Mouse (Mus musculus): Measurements from ENCODE around the gene Gpank1.

The Gpank1 gene

DNA sequence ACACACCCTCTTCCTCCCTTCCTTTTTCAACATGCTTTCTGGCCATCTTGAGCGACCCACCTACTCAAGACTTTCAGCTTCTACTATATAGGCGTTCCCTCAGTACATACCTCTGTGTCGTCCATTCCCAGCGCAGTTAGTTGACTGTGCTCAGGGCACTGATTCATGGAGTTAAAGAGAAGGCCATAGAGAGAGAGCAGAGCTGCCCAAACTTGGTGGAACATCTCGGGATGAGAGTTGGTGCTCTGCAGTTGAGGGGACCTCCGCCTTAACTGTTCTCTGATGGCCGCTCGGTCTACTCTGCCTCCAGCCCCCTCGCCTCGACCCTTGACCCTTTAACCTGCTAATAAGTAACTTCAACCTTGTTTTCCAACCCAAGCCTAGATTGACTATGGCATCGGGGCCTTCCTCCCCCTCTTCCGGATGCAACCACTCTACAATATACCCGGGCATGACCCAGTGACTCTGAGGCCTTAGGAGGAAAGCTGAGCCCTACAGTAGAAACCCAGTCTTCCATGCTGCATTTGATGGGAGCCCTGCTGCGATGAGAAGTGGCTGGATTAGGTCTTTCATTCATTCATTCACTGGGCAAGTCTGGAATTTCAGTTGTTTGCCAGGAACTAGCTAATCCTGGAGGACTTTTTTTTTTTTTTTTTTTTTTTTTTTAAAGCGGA lies 10.4 kb downstream of the Gpank1 start, which contains the start of gene Apom:
Apom (minus strand) TSS at position 551 of the 674 bp plus-strand sequence.
- no peak for DNase-seq (ENCODE audit: low read depth, low spot score)

- DNase-seq (ENCODE audit: low read depth, low spot score) = no peak
Observed at GRCm38 (mm10) chr17:35132174-35132560, 10.9 kb downstream of the Gpank1 start.

DNA sequence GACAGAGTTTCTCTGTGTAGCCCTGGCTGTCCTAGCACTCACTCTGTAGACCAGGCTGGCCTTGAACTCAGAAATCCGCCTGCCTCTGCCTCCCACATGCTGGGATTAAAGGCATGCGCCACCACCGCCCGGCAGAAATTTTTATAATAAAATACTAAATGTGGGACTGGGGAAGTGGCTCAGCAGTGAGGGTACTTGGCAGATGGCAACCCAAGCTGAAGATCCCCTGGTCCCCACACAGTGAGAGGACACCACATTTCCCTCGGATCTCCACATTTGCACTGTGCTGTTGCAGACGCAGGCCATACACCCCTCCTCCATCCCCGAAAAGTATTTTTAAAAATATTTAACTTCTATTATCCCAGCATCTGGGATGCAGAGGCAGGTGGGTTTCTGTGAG lies 12.3 kb downstream of the Gpank1 start:
- no peak for DNase-seq (ENCODE audit: low read depth, low spot score)

GRCm38 (mm10) chr17:35134801-35135590 lies 13.7 kb downstream of the Gpank1 start, which contains the start of gene Bag6:
Bag6 (plus strand) TSS chr17:35135178.
- DNase-seq (ENCODE audit: low read depth, low spot score) = peak; percentile 92

DNA sequence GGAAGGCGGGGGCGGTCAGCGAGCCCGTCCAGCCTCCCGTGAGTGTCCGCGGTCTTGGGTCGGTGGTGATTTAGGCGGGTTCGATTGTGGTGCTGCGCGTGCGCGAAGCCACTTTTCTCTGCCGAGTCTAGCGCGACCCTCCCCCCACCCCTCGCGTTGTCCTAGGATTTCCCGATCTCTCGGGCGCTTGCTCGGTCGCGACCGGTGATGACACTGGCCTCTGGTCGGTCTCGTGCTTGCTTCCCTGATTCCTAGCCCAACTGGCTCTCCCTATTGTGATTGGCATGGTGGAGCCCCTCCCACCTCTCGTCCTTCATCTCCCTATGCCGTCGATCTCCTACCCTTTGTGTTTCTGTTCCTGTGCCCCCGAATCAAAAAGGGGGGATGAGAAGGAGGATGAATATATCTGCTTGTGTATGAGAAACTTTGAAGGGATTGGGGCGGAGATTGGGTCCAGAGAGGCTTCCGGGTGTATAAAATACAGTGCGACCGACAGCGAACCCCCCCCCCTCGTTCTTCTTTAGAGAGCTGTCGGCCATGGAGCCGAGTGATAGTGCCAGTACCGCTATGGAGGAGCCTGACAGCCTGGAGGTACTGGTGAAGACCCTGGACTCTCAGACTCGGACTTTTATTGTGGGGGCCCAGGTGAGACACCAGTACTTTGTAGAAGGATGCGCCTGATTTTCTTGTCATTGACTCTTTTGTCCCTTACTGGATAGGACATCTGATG lies 14.5 kb downstream of the Gpank1 start:
- DNase-seq (ENCODE audit: low read depth, low spot score) = no peak

- DNase-seq (ENCODE audit: low read depth, low spot score) = no peak
Observed at GRCm38 (mm10) chr17:35139269-35139668, 18.0 kb downstream of the Gpank1 start.

GRCm38 (mm10) chr17:35140490-35140996 lies 19.3 kb downstream of the Gpank1 start:
- DNase-seq (ENCODE audit: low read depth, low spot score) = no peak

DNA sequence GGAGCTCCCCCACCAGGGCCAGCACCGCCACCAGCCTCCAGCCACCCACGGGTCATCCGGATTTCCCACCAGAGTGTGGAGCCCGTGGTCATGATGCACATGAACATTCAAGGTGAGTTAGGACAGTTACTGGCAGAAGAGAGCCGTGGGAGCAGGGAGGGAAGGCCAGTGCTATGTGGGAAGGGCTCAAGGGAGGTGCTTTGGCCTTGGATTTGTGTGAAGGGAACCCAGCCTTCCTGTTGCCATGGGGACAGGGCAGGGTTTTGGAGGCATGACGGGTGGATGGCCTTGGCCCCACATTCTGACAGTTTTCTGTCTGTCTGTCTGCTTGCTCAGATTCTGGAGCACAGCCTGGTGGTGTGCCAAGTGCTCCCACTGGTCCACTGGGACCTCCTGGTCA lies 20.7 kb downstream of the Gpank1 start:
- DNase-seq (ENCODE audit: low read depth, low spot score) = no peak

- no peak for DNase-seq (ENCODE audit: low read depth, low spot score)
Observed at GRCm38 (mm10) chr17:35146139-35146538, 24.9 kb downstream of the Gpank1 start.

- no peak for DNase-seq (ENCODE audit: low read depth, low spot score)
Observed at GRCm38 (mm10) chr17:35147348-35147747, 26.1 kb downstream of the Gpank1 start.

- no peak for DNase-seq (ENCODE audit: low read depth, low spot score)
Observed at GRCm38 (mm10) chr17:35147922-35148639, 26.8 kb downstream of the Gpank1 start.

GRCm38 (mm10) chr17:35152121-35152520 lies 30.9 kb downstream of the Gpank1 start:
- no peak for DNase-seq (ENCODE audit: low read depth, low spot score)

GRCm38 (mm10) chr17:35153077-35153476 lies 31.8 kb downstream of the Gpank1 start:
- DNase-seq (ENCODE audit: low read depth, low spot score) = no peak

GRCm38 (mm10) chr17:35153931-35154330 lies 32.7 kb downstream of the Gpank1 start:
- no peak for DNase-seq (ENCODE audit: low read depth, low spot score)

- DNase-seq (ENCODE audit: low read depth, low spot score) = no peak
Observed at GRCm38 (mm10) chr17:35154616-35155015, 33.4 kb downstream of the Gpank1 start.

- DNase-seq (ENCODE audit: low read depth, low spot score) = no peak
Observed at GRCm38 (mm10) chr17:35155451-35155850, 34.2 kb downstream of the Gpank1 start.

DNA sequence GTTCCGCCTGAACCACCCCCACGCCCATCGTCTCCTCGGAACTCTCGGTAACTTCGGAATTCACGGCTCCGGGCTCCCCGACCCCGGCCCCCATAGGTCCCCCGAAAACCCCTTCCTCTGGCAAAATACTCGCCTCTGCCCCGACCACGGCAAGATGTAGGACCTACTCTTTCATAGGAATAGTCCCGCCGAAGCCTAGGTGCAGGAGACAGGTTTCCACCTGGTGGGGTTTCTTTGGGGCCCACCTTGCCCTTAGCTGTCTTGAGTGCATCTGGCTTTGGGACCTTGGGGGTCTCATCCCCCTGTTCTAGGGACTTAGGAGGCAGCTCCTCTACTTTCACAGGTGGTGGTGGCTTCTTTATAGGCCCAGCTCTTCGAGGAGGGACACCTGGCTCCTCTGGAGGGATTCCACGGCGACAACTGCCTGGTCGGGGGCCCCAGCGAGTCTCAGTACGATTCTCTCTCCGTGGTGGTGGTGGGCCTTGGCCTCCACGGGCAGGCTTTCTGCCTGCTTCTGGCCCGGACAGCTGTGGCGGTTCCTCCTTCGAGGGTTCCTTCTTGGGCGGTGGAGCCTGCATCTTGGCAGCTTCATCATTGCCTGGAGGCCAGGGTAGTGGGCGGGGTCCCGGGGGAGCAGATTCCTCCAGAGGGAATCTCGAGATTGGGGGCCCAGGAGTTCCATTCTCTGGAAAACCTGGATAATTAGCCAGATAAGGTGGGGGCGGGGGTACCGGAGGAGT lies 35.4 kb downstream of the Gpank1 start:
- no peak for DNase-seq (ENCODE audit: low read depth, low spot score)

DNA sequence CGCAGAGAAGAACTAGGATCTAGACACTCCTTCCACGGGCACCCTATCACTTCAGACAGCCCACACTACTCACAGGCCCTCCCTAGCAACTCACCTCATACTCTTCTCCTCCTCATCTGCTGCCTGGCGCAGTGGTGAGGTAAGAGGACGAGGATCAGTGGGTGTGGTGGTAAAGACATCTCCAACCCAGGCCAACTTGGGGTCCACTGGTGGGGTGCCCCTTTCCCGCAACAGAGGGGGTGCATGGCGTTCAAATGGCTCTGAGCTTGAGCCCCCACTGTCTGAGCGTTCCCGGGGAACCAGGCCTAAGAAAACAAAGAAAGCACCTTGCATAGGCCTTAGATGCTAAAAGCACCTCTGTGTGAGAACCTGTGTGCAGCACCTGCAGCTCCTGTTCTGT lies 36.0 kb downstream of the Gpank1 start:
- no peak for DNase-seq (ENCODE audit: low read depth, low spot score)

- DNase-seq (ENCODE audit: low read depth, low spot score) = no peak
Observed at GRCm38 (mm10) chr17:35157661-35158175, 36.5 kb downstream of the Gpank1 start.

- DNase-seq (ENCODE audit: low read depth, low spot score) = no peak
Observed at GRCm38 (mm10) chr17:35158850-35159593, 37.8 kb downstream of the Gpank1 start.
